Mouse (Mus musculus) layer of hippocampus, adult 11-12 months (tissue): ENCODE data around the gene Bbip1.

Experiments
- DNase-seq: peaks from one replicate; pipeline ENCODE4 v3.0.0; 2022; ENCODE audit warnings: low spot score

The Bbip1 gene

DNA sequence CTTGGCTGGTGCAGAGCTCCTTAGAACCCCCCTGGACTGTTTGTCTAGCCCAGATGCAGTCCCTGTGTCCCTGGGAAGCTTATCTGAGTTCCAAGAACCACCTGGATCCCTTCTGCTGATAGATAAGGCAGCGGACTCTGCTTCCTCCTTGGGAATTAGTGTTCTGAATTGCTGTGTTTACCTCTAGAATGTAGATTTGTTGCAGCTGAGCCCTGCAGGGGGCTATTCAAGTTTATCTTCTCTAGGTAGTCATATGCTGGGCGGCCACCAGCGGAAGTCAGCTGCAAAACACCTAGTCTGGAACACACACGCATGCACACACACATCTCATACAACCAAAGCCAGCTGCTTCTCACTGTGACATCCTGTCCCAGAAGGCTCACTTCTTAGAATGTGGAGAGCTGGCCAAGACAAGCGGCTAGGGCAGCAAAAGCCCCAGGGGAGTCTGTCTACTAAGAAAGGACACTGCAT lies 53.6 kb downstream of the Bbip1 start:
- DNase-seq: no peak

DNA sequence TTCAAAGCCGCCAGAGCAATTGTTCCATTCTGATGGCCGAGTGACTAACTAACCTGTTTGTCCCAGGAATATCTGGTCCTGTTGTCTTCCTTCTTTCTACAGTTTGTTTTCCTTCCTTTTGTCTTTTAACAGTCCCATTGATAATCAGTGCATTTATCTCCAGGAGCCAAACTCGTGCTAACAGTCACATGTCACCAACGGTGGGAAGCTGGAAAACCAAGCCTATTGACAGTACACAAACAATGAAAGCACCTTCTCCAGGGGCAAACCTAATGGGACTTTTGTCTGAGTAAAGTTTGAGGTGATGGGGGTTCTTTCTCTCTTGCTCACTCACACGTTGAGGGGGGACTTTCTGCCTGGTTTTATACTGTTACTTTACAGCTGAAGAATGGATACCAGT lies 54.2 kb downstream of the Bbip1 start:
- DNase-seq: no peak

GRCm38 (mm10) chr19:53889555-53889954 lies 54.9 kb downstream of the Bbip1 start:
- no peak for DNase-seq

DNA sequence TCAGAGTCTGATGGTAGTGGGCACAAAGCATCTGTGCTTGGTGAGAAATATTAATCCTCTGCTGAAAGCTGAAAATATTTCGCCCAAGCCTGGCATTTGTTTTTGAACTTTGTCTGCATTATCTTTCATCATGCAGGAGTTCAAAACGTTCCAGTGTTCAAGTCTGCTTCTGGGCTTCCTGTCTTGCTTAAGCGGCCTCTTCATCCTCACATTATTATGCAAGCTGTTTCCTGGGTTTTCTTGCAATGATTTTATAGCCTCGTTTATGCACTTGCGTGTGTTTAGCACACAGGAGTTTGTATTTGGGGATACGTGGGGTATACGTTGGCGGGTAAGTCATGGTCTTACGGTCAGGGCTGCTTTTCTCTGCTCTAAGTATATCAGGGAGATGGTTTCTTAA lies 56.1 kb downstream of the Bbip1 start:
- no peak for DNase-seq

GRCm38 (mm10) chr19:53887822-53888221 lies 56.6 kb downstream of the Bbip1 start:
- DNase-seq: no peak

GRCm38 (mm10) chr19:53886576-53887370 lies 57.7 kb downstream of the Bbip1 start:
- DNase-seq: no peak

GRCm38 (mm10) chr19:53885450-53885849 lies 59.0 kb downstream of the Bbip1 start:
- no peak for DNase-seq

DNA sequence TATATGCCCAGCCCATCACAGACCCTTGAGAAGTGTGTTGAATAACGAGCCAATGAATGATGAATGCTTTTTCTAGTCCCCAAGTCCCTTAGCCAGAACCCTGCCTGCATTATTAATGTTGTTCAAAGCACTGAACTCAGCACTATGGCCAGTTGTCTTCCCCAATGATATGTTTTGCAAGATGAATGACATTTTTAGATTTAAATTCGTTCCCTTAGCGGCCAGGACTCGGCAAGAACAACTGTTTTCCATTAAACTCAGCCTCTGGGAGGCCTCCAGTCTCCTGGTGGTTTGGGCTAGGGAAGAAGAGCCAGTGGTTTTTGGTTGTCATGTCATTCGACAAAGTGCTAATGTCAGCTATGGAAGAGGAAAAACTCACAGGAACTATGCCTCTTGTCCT lies 62.6 kb downstream of the Bbip1 start:
- no peak for DNase-seq

GRCm38 (mm10) chr19:53880460-53880859 lies 64.0 kb downstream of the Bbip1 start:
- no peak for DNase-seq
